Mouse (Mus musculus): ENCODE results near the gene Akap7.
"Not testable (repeated sequence)": the region's sequence is repeated elsewhere in the genome, so short reads cannot be mapped to it uniquely, and the experiment has no call there.

GRCm38 (mm10) chr10:25186240-25186639 lies 121.4 kb downstream of the Akap7 start:
- TF ChIP-seq CTCF, EP300 (IDR thresholded peaks at IDR 0.05; ENCODE audit: low read depth): not testable (repeated sequence)

Measured in heart, postnatal 0 days (tissue).